Mouse (Mus musculus) midbrain, embryonic 14.5 days (tissue): ENCODE results near the gene Pycr2. TPM values are rescaled to one million over a fixed set of nuclear protein-coding genes. Genes with fewer than 3 reads are reported as not detected.

Experiments used
- ATAC-seq: fragments of 200-750 bp; cut with Nextera tagmentation; 2 replicates; pipeline ENCODE4 v1.8.0; 2017; ENCODE audit warnings: moderate number of reproducible peaks, moderate library complexity; ENCODE audit not compliant: low FRiP score, low TSS enrichment
- DNase-seq: peaks from one replicate; pipeline ENCODE4 v3.0.0-alpha.2; 2015
- H3K27ac ChIP-seq: fragments of 300-500 bp; sonication (generic); replicated peaks from 2 replicates; pipeline ENCODE4 v1.5.1; 2014; ENCODE audit warnings: mild to moderate bottlenecking, low read depth, low read length, moderate library complexity
- H3K27me3 ChIP-seq: fragments of 300-500 bp; sonication (generic); 2 replicates; pipeline ENCODE4 v1.6.1; 2014; ENCODE audit warnings: low read length, control low read depth, mixed read lengths; ENCODE audit not compliant: control insufficient read depth, insufficient read depth
- H3K36me3 ChIP-seq: fragments of 300-500 bp; sonication (generic); 2 replicates; pipeline ENCODE4 v1.6.1; 2014; ENCODE audit warnings: low read length, control low read depth; ENCODE audit not compliant: control insufficient read depth, insufficient read depth
- H3K4me1 ChIP-seq: fragments of 300-500 bp; sonication (generic); 2 replicates; pipeline ENCODE4 v1.6.1; 2014; ENCODE audit warnings: mild to moderate bottlenecking, antibody characterized with exemption, low read length, control low read depth; ENCODE audit not compliant: control insufficient read depth, insufficient read depth
- H3K4me2 ChIP-seq: fragments of 300-500 bp; sonication (generic); 2 replicates; pipeline ENCODE4 v1.6.1; 2014; ENCODE audit warnings: mild to moderate bottlenecking, low read length, moderate library complexity
- H3K4me3 ChIP-seq: fragments of 300-500 bp; sonication (generic); replicated peaks from 2 replicates; pipeline ENCODE4 v1.5.1; 2014; ENCODE audit warnings: low read depth, low read length
- H3K9ac ChIP-seq: fragments of 300-500 bp; sonication (generic); replicated peaks from 2 replicates; pipeline ENCODE4 v1.6.1; 2014; ENCODE audit warnings: mild to moderate bottlenecking, low read length, moderate library complexity
- H3K9me3 ChIP-seq: fragments of 300-500 bp; sonication (generic); 2 replicates; pipeline ENCODE4 v1.6.1; 2016; ENCODE audit warnings: low read length, control low read depth, mixed read lengths; ENCODE audit not compliant: control insufficient read depth
- WGBS: fragments of 180-500 bp; shearing (Covaris S2); extraction: QIAGEN DNeasy Blood & Tissue Kit; methylation state at CpG from one replicate; pipeline ENCODE4 v1.1.7; 2014; 5-methylcytosine and 5-hydroxymethylcytosine counted together
- polyA plus RNA-seq: library from polyadenylated mRNA; unstranded; fragments of >200 nt; fragmentation: Nextera tagmentation; extraction: Ambion mirVana; gene quantifications from 2 replicates; pipeline ENCODE4 v1.2.1, GENCODE M21; 2014

Gene Pycr2
- polyA plus RNA-seq, 1 experiment from 2014 or later, result 69.9 TPM

DNA sequence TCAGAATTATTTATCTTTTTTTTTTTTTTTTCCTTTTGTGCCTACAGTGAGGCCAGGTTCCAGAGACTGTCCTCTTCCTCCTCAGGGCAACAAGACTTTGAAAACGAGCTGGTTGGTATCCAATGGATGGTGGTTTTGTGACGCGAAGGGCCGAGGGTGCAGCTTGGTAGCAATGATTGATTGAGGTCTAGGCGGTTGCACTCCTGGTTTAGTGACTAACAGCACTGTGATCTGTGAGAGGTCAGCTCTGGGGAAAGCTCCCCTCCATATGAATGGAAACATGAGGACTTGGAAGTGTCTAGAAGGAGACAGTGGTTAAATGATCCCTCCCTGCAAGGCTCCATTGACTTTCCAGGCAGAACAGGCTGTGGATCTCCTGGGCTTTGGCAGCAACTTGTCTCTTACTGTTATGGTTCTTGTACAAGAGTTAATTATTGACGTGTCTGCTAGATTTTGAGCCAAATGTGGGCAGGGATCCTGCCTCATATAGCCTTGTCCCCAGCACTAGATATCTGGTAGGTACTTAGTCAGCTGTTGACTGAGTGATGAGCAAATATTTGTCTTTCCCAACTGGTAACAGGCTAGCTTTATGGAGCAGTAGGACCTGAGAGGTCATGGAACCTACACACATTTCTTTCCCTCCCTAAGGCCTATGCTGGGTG is 48.1 kb downstream of the Pycr2 start:
- H3K4me3 ChIP-seq, result no peak overlapping the region
- no peaks in the 10 kb centered on the region for H3K36me3 ChIP-seq
- no peaks in the 10 kb centered on the region for H3K27me3 ChIP-seq
- H3K4me2 ChIP-seq, result no peak overlapping the region
- ATAC-seq (no peak), DNase-seq (no peak)
- no peaks in the 10 kb centered on the region for H3K4me1 ChIP-seq
- WGBS, result 85% methylated on average over 6 of the region's 6 CpGs
- no peak overlapping the region for H3K9ac ChIP-seq
- no peak overlapping the region for H3K27ac ChIP-seq
- H3K9me3 ChIP-seq, result no peaks in the 10 kb centered on the region

GRCm38 (mm10) chr1:180952808-180953207 is 48.7 kb downstream of the Pycr2 start:
- Histone ChIP-seq H3K4me3 (no peak overlapping the region), H3K36me3 (no peaks in the 10 kb centered on the region), H3K27me3 (no peaks in the 10 kb centered on the region), H3K4me2 (no peak overlapping the region), H3K27ac (no peak overlapping the region), H3K4me1 (no peaks in the 10 kb centered on the region), H3K9ac (no peak overlapping the region), H3K9me3 (no peaks in the 10 kb centered on the region)
- ATAC-seq (no peak), DNase-seq (no peak)
- WGBS, result 92% methylated on average over 5 of the region's 5 CpGs

GRCm38 (mm10) chr1:180956401-180956800 is 52.3 kb downstream of the Pycr2 start:
- H3K9me3 ChIP-seq, result no peaks in the 10 kb centered on the region
- no peak overlapping the region for H3K4me2 ChIP-seq
- H3K36me3 ChIP-seq, result no peaks in the 10 kb centered on the region
- no peak overlapping the region for H3K4me3 ChIP-seq
- H3K9ac ChIP-seq, result no peak overlapping the region
- WGBS, result 90% methylated on average over 8 of the region's 8 CpGs
- no peak overlapping the region for H3K27ac ChIP-seq
- DNase-seq, result no peak
- no peaks in the 10 kb centered on the region for H3K27me3 ChIP-seq
- ATAC-seq, result no peak
- H3K4me1 ChIP-seq, result no peaks in the 10 kb centered on the region

DNA sequence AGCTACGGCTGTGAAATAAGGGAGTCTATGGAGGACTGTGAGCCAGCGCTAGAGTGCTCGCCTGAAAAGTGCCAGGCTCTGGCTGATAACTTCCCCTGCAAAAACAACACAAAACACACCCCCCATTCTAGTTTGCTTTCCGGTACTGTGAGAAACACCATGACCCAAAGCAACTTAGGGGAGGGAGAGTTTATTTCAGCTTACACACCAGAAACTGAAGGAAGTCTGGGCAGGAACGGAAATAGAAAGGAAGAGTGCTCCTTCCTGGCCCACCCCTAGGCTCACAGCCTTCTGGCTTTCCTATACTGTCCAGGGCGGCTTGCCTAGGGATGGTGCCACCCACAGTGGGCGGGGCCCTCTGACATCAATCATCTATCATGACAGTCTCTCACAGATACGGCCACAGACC is 52.9 kb downstream of the Pycr2 start:
- no peak overlapping the region for H3K9ac ChIP-seq
- WGBS, result 91% methylated on average over 8 of the region's 8 CpGs
- no peak overlapping the region for H3K4me3 ChIP-seq
- no peak for DNase-seq
- H3K4me1 ChIP-seq, result no peaks in the 10 kb centered on the region
- no peaks in the 10 kb centered on the region for H3K9me3 ChIP-seq
- H3K27ac ChIP-seq, result no peak overlapping the region
- H3K36me3 ChIP-seq, result no peaks in the 10 kb centered on the region
- no peak overlapping the region for H3K4me2 ChIP-seq
- H3K27me3 ChIP-seq, result no peaks in the 10 kb centered on the region
- no peak for ATAC-seq

Other genes starting within 250 kb of the Pycr2 start
- gene Mixl1, start 207.3 kb upstream of the Pycr2 start, polyA plus RNA-seq, result not detected in 2 replicates
- 25.2 and 27.2 TPM in 2 replicates for gene Acbd3, start 178.2 kb upstream of the Pycr2 start, polyA plus RNA-seq
- gene H3f3a, start 90.3 kb upstream of the Pycr2 start, polyA plus RNA-seq, result 3,827 and 3,910 TPM in 2 replicates
- gene Sde2, start 53.2 kb upstream of the Pycr2 start, polyA plus RNA-seq, result 26.1 and 28.7 TPM in 2 replicates
- 1.3 and 2.0 TPM in 2 replicates for gene Lefty2, start 11.2 kb upstream of the Pycr2 start, polyA plus RNA-seq
- gene Lefty1, start 30.7 kb downstream of the Pycr2 start, polyA plus RNA-seq, result 0.28 TPM in 1 of 2 replicates, not detected in the other
- gene Tmem63a, start 38.1 kb downstream of the Pycr2 start, polyA plus RNA-seq, result 0.36 and 1.2 TPM in 2 replicates
- gene Ephx1, start 116.6 kb downstream of the Pycr2 start, polyA plus RNA-seq, result 2.7 and 3.2 TPM in 2 replicates
- gene 9130409I23Rik, start 146.9 kb downstream of the Pycr2 start, polyA plus RNA-seq, result not detected in 2 replicates
- gene Nvl, start 239.9 kb downstream of the Pycr2 start, polyA plus RNA-seq, result 38.4 and 39.5 TPM in 2 replicates
- 58.0 and 58.6 TPM in 2 replicates for gene Cnih4, start 240.4 kb downstream of the Pycr2 start, polyA plus RNA-seq